Mouse (Mus musculus): ENCODE measurements around the gene Kcnj13. TPM values are rescaled to one million over a fixed set of nuclear protein-coding genes. Genes with fewer than 3 reads are reported as not detected.

Kcnj13 gene
- polyA plus RNA-seq, 1 experiment from 2014 or later, result 0.18 TPM

GRCm38 (mm10) chr1:87379919-87380318 lies 14.6 kb downstream of the Kcnj13 start:
- Histone ChIP-seq H3K4me3 (no peak overlapping the region), H3K36me3 (peaks cover 30% of the 10 kb centered on the region), H3K9me3 (replicated peaks) (no peaks in the 10 kb centered on the region), H3K27me3 (replicated peaks) (no peaks in the 10 kb centered on the region), H3K9ac (no peak overlapping the region), H3K4me2 (no peak overlapping the region), H3K4me1 (replicated peaks) (no peaks in the 10 kb centered on the region), H3K27ac (ENCODE audit: poor library complexity, severe bottlenecking) (no peak overlapping the region)
- no peak for ATAC-seq (ENCODE audit: insufficient number of reproducible peaks, low FRiP score)
- WGBS, result 95% methylated on average over 1 of the region's 1 CpGs

DNA sequence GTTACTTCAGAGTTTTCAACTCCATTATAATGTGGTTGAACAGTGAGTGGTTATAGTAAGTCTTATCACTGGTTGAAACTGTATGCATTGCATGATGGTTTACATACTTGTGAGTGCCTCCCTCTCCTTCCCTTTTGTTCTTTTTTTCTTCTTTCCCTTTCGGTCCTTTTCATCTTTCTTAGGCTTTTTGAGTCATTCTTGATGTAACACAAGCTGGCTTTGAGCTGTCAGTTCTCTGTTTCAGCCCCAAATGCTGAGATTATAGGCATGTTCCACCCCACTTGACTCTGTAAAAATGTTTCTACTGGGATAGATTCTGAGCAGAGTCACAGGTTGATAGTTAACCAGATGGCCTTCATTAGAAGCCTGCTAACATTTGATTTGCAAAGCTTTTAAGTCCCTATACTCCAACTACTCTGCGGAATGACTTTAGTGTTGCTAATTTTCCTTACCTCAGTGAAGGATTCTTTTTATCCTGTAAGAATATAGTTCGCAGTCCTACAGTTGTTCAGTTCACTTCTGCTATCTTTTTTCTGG lies 16.4 kb downstream of the Kcnj13 start:
- WGBS, result 87% methylated on average over 3 of the region's 3 CpGs
- ATAC-seq (ENCODE audit: insufficient number of reproducible peaks, low FRiP score), result no peak
- H3K4me3 ChIP-seq, result no peak overlapping the region
- H3K9ac ChIP-seq, result no peak overlapping the region
- H3K27me3 ChIP-seq (replicated peaks), result no peaks in the 10 kb centered on the region
- H3K4me2 ChIP-seq, result no peak overlapping the region
- peaks cover 39% of the 10 kb centered on the region for H3K36me3 ChIP-seq
- no peak overlapping the region for H3K27ac ChIP-seq (ENCODE audit: poor library complexity, severe bottlenecking)
- H3K4me1 ChIP-seq (replicated peaks), result no peaks in the 10 kb centered on the region
- H3K9me3 ChIP-seq (replicated peaks), result no peaks in the 10 kb centered on the region

- ATAC-seq (ENCODE audit: insufficient number of reproducible peaks, low FRiP score), result no peak
- H3K4me1 ChIP-seq (replicated peaks), result no peaks in the 10 kb centered on the region
- no peak overlapping the region for H3K4me3 ChIP-seq
- H3K9me3 ChIP-seq (replicated peaks), result no peaks in the 10 kb centered on the region
- H3K9ac ChIP-seq, result no peak overlapping the region
- H3K27me3 ChIP-seq (replicated peaks), result no peaks in the 10 kb centered on the region
- no peak overlapping the region for H3K4me2 ChIP-seq
- 80% methylated on average over 1 of the region's 1 CpGs for WGBS
- H3K27ac ChIP-seq (ENCODE audit: poor library complexity, severe bottlenecking), result no peak overlapping the region
- peaks cover 12% of the 10 kb centered on the region for H3K36me3 ChIP-seq
Observed at GRCm38 (mm10) chr1:87360276-87360675, 34.3 kb downstream of the Kcnj13 start.

DNA sequence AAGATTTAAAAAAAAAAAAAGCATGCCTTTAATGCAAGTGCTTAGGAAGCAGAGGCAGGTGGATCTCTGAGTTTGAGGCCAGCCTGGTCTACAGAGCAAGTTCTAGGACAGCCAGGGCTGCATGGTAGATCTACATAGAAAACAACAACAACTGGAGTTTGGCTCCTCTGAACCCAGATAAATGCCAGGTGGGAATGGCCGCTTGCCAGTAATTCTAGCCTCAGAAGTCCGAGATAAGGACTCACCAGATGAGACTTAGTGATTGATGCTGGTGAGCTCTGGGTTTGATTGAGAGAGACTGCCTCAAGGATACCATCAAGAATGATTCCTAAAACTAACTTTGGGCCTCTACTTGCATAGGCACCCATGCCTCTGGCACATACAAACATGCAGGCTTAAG lies 44.0 kb downstream of the Kcnj13 start:
- H3K9ac ChIP-seq, result no peak overlapping the region
- WGBS, result 74% methylated on average over 2 of the region's 2 CpGs

More for the DNA sequence above, 44.0 kb downstream of the Kcnj13 start:
- H3K27me3 ChIP-seq (replicated peaks), result no peaks in the 10 kb centered on the region
- ATAC-seq (ENCODE audit: insufficient number of reproducible peaks, low FRiP score), result no peak
- 0 out of 2 replicates have a peak, but pooled peaks cover 3% of the 10 kb centered on the region for H3K4me1 ChIP-seq (replicated peaks)
- no peak overlapping the region for H3K4me2 ChIP-seq
- H3K4me3 ChIP-seq, result no peak overlapping the region
- peaks cover 11% of the 10 kb centered on the region; the same call in 1 of the 2 replicates for H3K36me3 ChIP-seq
- no peaks in the 10 kb centered on the region for H3K9me3 ChIP-seq (replicated peaks)
- H3K27ac ChIP-seq (ENCODE audit: poor library complexity, severe bottlenecking), result no peak overlapping the region

Other genes with a start within 250 kb of the Kcnj13 start
- gene Ecel1, start 238.2 kb downstream of the Kcnj13 start, polyA plus RNA-seq (2016; fragmentation: Nextera tagmentation; extraction: Ambion mirVana), result 0.22 and 0.50 TPM in 2 replicates
- not detected in 2 replicates for gene Prss56, start 211.4 kb downstream of the Kcnj13 start, polyA plus RNA-seq (2016; fragmentation: Nextera tagmentation; extraction: Ambion mirVana)
- 0.08 TPM in 1 of 2 replicates, not detected in the other for gene Chrnd, start 204.1 kb downstream of the Kcnj13 start, polyA plus RNA-seq (2016; fragmentation: Nextera tagmentation; extraction: Ambion mirVana)
- 0.73 and 1.8 TPM in 2 replicates for gene Chrng, start 190.1 kb downstream of the Kcnj13 start, polyA plus RNA-seq (2016; fragmentation: Nextera tagmentation; extraction: Ambion mirVana)
- gene Eif4e2, start 180.8 kb downstream of the Kcnj13 start, polyA plus RNA-seq (2016; fragmentation: Nextera tagmentation; extraction: Ambion mirVana), result 141 and 145 TPM in 2 replicates
- gene Efhd1, start 130.4 kb downstream of the Kcnj13 start, polyA plus RNA-seq (2016; fragmentation: Nextera tagmentation; extraction: Ambion mirVana), result 0.10 and 0.47 TPM in 2 replicates
- 31.4 and 35.1 TPM in 2 replicates for gene Gigyf2, start 67.7 kb downstream of the Kcnj13 start, polyA plus RNA-seq (2016; fragmentation: Nextera tagmentation; extraction: Ambion mirVana)
- gene Snorc, start 75.5 kb upstream of the Kcnj13 start, polyA plus RNA-seq (2016; fragmentation: Nextera tagmentation; extraction: Ambion mirVana), result not detected in 2 replicates
- gene Neu2, start 115.2 kb upstream of the Kcnj13 start, polyA plus RNA-seq (2016; fragmentation: Nextera tagmentation; extraction: Ambion mirVana), result not detected in 2 replicates
- 0.15 and 0.24 TPM in 2 replicates for gene Ngef, start 179.1 kb upstream of the Kcnj13 start, polyA plus RNA-seq (2016; fragmentation: Nextera tagmentation; extraction: Ambion mirVana)
- gene Inpp5d, start 225.6 kb upstream of the Kcnj13 start, polyA plus RNA-seq (2016; fragmentation: Nextera tagmentation; extraction: Ambion mirVana), result 5.9 and 7.9 TPM in 2 replicates